Mouse (Mus musculus) left cerebral cortex, postnatal 36 days (tissue): ENCODE results near the gene Cnga1. TPM values are rescaled to one million over a fixed set of nuclear protein-coding genes. Genes with fewer than 3 reads are reported as not detected.
A peak's percentile ranks its signal among the peaks of the same experiment; 100 is the strongest.

Experiments
- DNase-seq, 2 experiments: peaks; one replicate each; pipeline ENCODE4 v3.0.0; 2021 to 2022; ENCODE audit warnings: low spot score in 2 of 2, mixed read lengths in 1 of 2
- intact Hi-C: fragments of 180-260 bp; cut with DNase I; formaldehyde crosslinking; loops from one replicate; pipeline ENCODE4 v1.15.1; 2025
- total RNA-seq, 2 experiments: library from RNA; stranded (reverse); gene quantifications; 2 replicates each; pipeline ENCODE4 v1.2.3; 2021

Cnga1 gene
- total RNA-seq, 2 experiments from 2014 or later = not detected

GRCm38 (mm10) chr5:72560976-72561628 lies 83.0 kb downstream of the Cnga1 start:
- no peak for DNase-seq
- intact Hi-C loops = no loop called here

- intact Hi-C loops = loop anchor here (2.0 kb wide), 1 partner anchor 139 kb away; no protein-coding TSS in a partner anchor
- DNase-seq = peak; percentile 95 to 96
Measured at GRCm38 (mm10) chr5:72559544-72560049, 84.5 kb downstream of the Cnga1 start, which contains the start of gene Nfxl1. Gene Nfxl1 (minus strand): TSS chr5:72559684.

GRCm38 (mm10) chr5:72558716-72559526 lies 85.2 kb downstream of the Cnga1 start:
- intact Hi-C loops = loop anchor here (2.0 kb wide), 1 partner anchor 140 kb away; no protein-coding TSS in a partner anchor
- peak in 1 of 2 experiments; percentile 32 for DNase-seq

- no peak for DNase-seq
- intact Hi-C loops = no loop called here
Measured at GRCm38 (mm10) chr5:72556245-72556644, 87.8 kb downstream of the Cnga1 start.

Other genes with a start within 250 kb of the Cnga1 start
- gene Corin, start 139.8 kb downstream of the Cnga1 start, total RNA-seq = under 1 TPM; 0.32 to 0.34 TPM
- gene Nfxl1, start 84.6 kb downstream of the Cnga1 start, total RNA-seq = 10 to 100 TPM; 10.3 to 16.9 TPM
- under 1 TPM; 0.27 to 0.39 TPM for gene Zar1, start 63.0 kb downstream of the Cnga1 start, total RNA-seq
- under 1 TPM in 1 of 2 experiments, not detected in 1; 0.93 TPM for gene Gm5868, start 56.7 kb downstream of the Cnga1 start, total RNA-seq
- gene Nipal1, start 3.5 kb upstream of the Cnga1 start, total RNA-seq = not detected
- under 1 TPM; 0.20 to 0.39 TPM for gene Txk, start 108.5 kb upstream of the Cnga1 start, total RNA-seq
- gene Tec, start 224.2 kb upstream of the Cnga1 start, total RNA-seq = 1 to 10 TPM; 4.2 to 4.8 TPM